Mouse (Mus musculus) midbrain, postnatal 0 days (tissue): Measurements from ENCODE around the gene Mettl24. TPM values are rescaled to one million over a fixed set of nuclear protein-coding genes. Genes with fewer than 3 reads are reported as not detected.

ENCODE experiments used
- ATAC-seq: fragments of 200-750 bp; cut with Nextera tagmentation; 2 replicates; pipeline ENCODE4 v1.8.0; 2017; ENCODE audit warnings: moderate number of reproducible peaks, mild to moderate bottlenecking, moderate TSS enrichment, moderate library complexity; ENCODE audit not compliant: low FRiP score
- DNase-seq: peaks from one replicate; pipeline ENCODE4 v3.0.0-alpha.2; 2015; ENCODE audit warnings: low spot score
- H3K27ac ChIP-seq: fragments of 300-500 bp; sonication (generic); 2 replicates; pipeline ENCODE4 v1.5.1; 2014; ENCODE audit warnings: low read depth, mild to moderate bottlenecking, low read length, mixed read lengths
- H3K27me3 ChIP-seq: fragments of 300-500 bp; sonication (generic); 2 replicates; pipeline ENCODE4 v1.6.1; 2014; ENCODE audit warnings: low read length, control low read depth, mixed read lengths; ENCODE audit not compliant: insufficient read depth
- H3K36me3 ChIP-seq: fragments of 300-500 bp; sonication (generic); 2 replicates; pipeline ENCODE4 v1.6.1; 2014; ENCODE audit warnings: low read length, control low read depth, mixed read lengths; ENCODE audit not compliant: insufficient read depth
- H3K4me1 ChIP-seq: fragments of 300-500 bp; sonication (generic); 2 replicates; pipeline ENCODE4 v1.6.1; 2014; ENCODE audit warnings: mild to moderate bottlenecking, control low read depth, antibody characterized with exemption, low read length, mixed read lengths; ENCODE audit not compliant: insufficient read depth
- H3K4me2 ChIP-seq: fragments of 300-500 bp; sonication (generic); 2 replicates; pipeline ENCODE4 v1.6.1; 2014; ENCODE audit warnings: low read depth, mild to moderate bottlenecking, low read length, mixed read lengths; ENCODE audit not compliant: poor library complexity, severe bottlenecking
- H3K4me3 ChIP-seq: fragments of 300-500 bp; sonication (generic); 2 replicates; pipeline ENCODE4 v1.5.1; 2014; ENCODE audit warnings: low read depth, mild to moderate bottlenecking, low read length, moderate library complexity
- H3K9ac ChIP-seq: fragments of 300-500 bp; sonication (generic); replicated peaks from 2 replicates; pipeline ENCODE4 v1.6.1; 2014; ENCODE audit warnings: mild to moderate bottlenecking, low read length, moderate library complexity, mixed read lengths; ENCODE audit not compliant: poor library complexity, severe bottlenecking
- H3K9me3 ChIP-seq: fragments of 300-500 bp; sonication (generic); 2 replicates; pipeline ENCODE4 v1.6.1; 2016; ENCODE audit warnings: low read length, control low read depth
- CTCF ChIP-seq: IDR thresholded peaks from 2 replicates; pipeline ENCODE4 v1.5.1; 2016; ENCODE audit warnings: antibody characterized with exemption, mild to moderate bottlenecking
- WGBS: fragments of 180-500 bp; shearing (Covaris S2); extraction: QIAGEN DNeasy Blood & Tissue Kit; methylation state at CpG from one replicate; pipeline ENCODE4 v1.1.7; 2014; 5-methylcytosine and 5-hydroxymethylcytosine counted together
- polyA plus RNA-seq: library from polyadenylated mRNA; unstranded; fragments of >200 nt; fragmentation: Nextera tagmentation; extraction: Ambion mirVana; gene quantifications from 2 replicates; pipeline ENCODE4 v1.2.1, GENCODE M21; 2015
- total RNA-seq: library from RNA; depleted of rRNA; stranded (reverse); fragments of >200 nt; gene quantifications from 2 replicates; pipeline ENCODE4 v1.2.3, GENCODE M21; 2014

Gene Mettl24
- total and polyA plus RNA-seq, 2 experiments from 2014 or later: 0.98 TPM; not detected in 1

- WGBS: 15% methylated on average over 13 of the region's 13 CpGs
- Histone ChIP-seq H3K36me3 (no peaks in the 10 kb centered on the region), H3K27me3 (no peaks in the 10 kb centered on the region), H3K9me3 (no peaks in the 10 kb centered on the region), H3K27ac (no peak overlapping the region), H3K4me2 (peak overlapping the region; percentile 36), H3K4me1 (peaks cover 15% of the 10 kb centered on the region; the same call in 1 of the 2 replicates), H3K4me3 (no peak overlapping the region), H3K9ac (no peak overlapping the region; the same call in 1 of the 2 replicates)
- ATAC-seq (no peak), DNase-seq (peak; percentile 33)
- TF ChIP-seq CTCF: no peak
These were observed 8.9 kb upstream of the Mettl24 start for GRCm38 (mm10) chr10:40674151-40674550.

- WGBS: 87% methylated on average over 7 of the region's 7 CpGs
- Histone ChIP-seq H3K9me3 (no peaks in the 10 kb centered on the region), H3K4me1 (peaks cover 15% of the 10 kb centered on the region; the same call in 1 of the 2 replicates), H3K4me3 (no peak overlapping the region), H3K27ac (no peak overlapping the region), H3K27me3 (no peaks in the 10 kb centered on the region), H3K9ac (no peak overlapping the region), H3K4me2 (no peak overlapping the region), H3K36me3 (no peaks in the 10 kb centered on the region)
- no peak for ATAC-seq
- no peak for TF ChIP-seq CTCF
- DNase-seq: no peak
These were observed 7.2 kb upstream of the Mettl24 start for GRCm38 (mm10) chr10:40675921-40676320.

- H3K9ac ChIP-seq: no peak overlapping the region
- no peaks in the 10 kb centered on the region for H3K9me3 ChIP-seq
- H3K4me2 ChIP-seq: no peak overlapping the region
- peak; percentile 48 for TF ChIP-seq CTCF
- no peaks in the 10 kb centered on the region for H3K36me3 ChIP-seq
- ATAC-seq (no peak), DNase-seq (no peak)
- no peaks in the 10 kb centered on the region for H3K27me3 ChIP-seq
- 82% methylated on average over 3 of the region's 3 CpGs for WGBS
- H3K27ac ChIP-seq: no peak overlapping the region
- H3K4me3 ChIP-seq: no peak overlapping the region
- peaks cover 15% of the 10 kb centered on the region; the same call in 1 of the 2 replicates for H3K4me1 ChIP-seq
These were observed 4.6 kb upstream of the Mettl24 start for GRCm38 (mm10) chr10:40678477-40678876.

- Histone ChIP-seq H3K4me2 (peak overlapping the region; percentile 86), H3K9me3 (no peaks in the 10 kb centered on the region), H3K27ac (no peak overlapping the region), H3K36me3 (no peaks in the 10 kb centered on the region), H3K27me3 (no peaks in the 10 kb centered on the region), H3K4me3 (no peak overlapping the region; the same call in 1 of the 2 replicates), H3K4me1 (peaks cover 10% of the 10 kb centered on the region), H3K9ac (no peak overlapping the region)
- 15% methylated on average over 8 of the region's 8 CpGs for WGBS
- no peak for DNase-seq
- no peak for ATAC-seq
- TF ChIP-seq CTCF: no peak
These were observed 612 bp upstream of the Mettl24 start for GRCm38 (mm10) chr10:40682470-40682869.

- H3K4me3 ChIP-seq: peak overlapping the region; percentile 47
- DNase-seq: no peak
- H3K27ac ChIP-seq: no peak overlapping the region
- H3K9ac ChIP-seq: no peak overlapping the region; the same call in 1 of the 2 replicates
- H3K4me2 ChIP-seq: peak overlapping the region; percentile 86
- H3K9me3 ChIP-seq: no peaks in the 10 kb centered on the region
- no peaks in the 10 kb centered on the region for H3K36me3 ChIP-seq
- TF ChIP-seq CTCF: no peak
- WGBS: 63% methylated on average over 9 of the region's 9 CpGs
- peaks cover 10% of the 10 kb centered on the region for H3K4me1 ChIP-seq
- H3K27me3 ChIP-seq: no peaks in the 10 kb centered on the region
- ATAC-seq: no peak
These were observed 779 bp downstream of the Mettl24 start for GRCm38 (mm10) chr10:40683868-40684253.

GRCm38 (mm10) chr10:40684326-40684725 is 1.2 kb downstream of the Mettl24 start:
- H3K27me3 ChIP-seq: no peaks in the 10 kb centered on the region
- no peaks in the 10 kb centered on the region for H3K36me3 ChIP-seq
- no peak overlapping the region for H3K9ac ChIP-seq
- no peak for TF ChIP-seq CTCF
- H3K4me1 ChIP-seq: peaks cover 10% of the 10 kb centered on the region
- DNase-seq (no peak), ATAC-seq (no peak)
- H3K4me2 ChIP-seq: no peak overlapping the region
- 94% methylated on average over 7 of the region's 7 CpGs for WGBS
- H3K9me3 ChIP-seq: no peaks in the 10 kb centered on the region
- no peak overlapping the region for H3K4me3 ChIP-seq
- no peak overlapping the region for H3K27ac ChIP-seq
